Mouse (Mus musculus) spleen, adult 10 weeks (tissue): ENCODE data around the gene Efhd1. TPM values are rescaled to one million over a fixed set of nuclear protein-coding genes. Genes with fewer than 3 reads are reported as not detected.

ENCODE experiments used
- polyA plus RNA-seq: library from polyadenylated mRNA; stranded (reverse); fragments of 350-450 nt; fragmentation: Illumina TruSeq; extraction: RNeasy Lipid Tissue Mini Kit (QIAGEN cat#74804); gene quantifications from one replicate; pipeline ENCODE4 v1.2.3, GENCODE M21; 2015; ENCODE audit warnings: low replicate concordance; ENCODE audit not compliant: insufficient read depth

Efhd1 gene
- 21.4 TPM for polyA plus RNA-seq

GRCm38 (mm10) chr1:87264134-87265006 lies at the start of gene Efhd1:
TSS of gene Efhd1 (plus strand) at chr1:87264363.

GRCm38 (mm10) chr1:87326742-87327163 lies 62.6 kb downstream of the Efhd1 start, which contains the start of gene Gigyf2:
TSS of gene Gigyf2 (plus strand) at chr1:87326998.

Other genes with a start within 250 kb of the Efhd1 start
- not detected for gene Alppl2, start 174.4 kb upstream of the Efhd1 start, polyA plus RNA-seq
- gene Alpi, start 162.8 kb upstream of the Efhd1 start, polyA plus RNA-seq, result not detected
- not detected for gene Akp3, start 139.4 kb upstream of the Efhd1 start, polyA plus RNA-seq
- gene Ecel1, start 107.8 kb upstream of the Efhd1 start, polyA plus RNA-seq, result not detected
- not detected for gene Prss56, start 81.0 kb upstream of the Efhd1 start, polyA plus RNA-seq
- gene Chrnd, start 73.8 kb upstream of the Efhd1 start, polyA plus RNA-seq, result not detected
- gene Chrng, start 59.7 kb upstream of the Efhd1 start, polyA plus RNA-seq, result not detected
- gene Eif4e2, start 50.4 kb upstream of the Efhd1 start, polyA plus RNA-seq, result 89.4 TPM
- 70.9 TPM for gene Gigyf2, start 62.6 kb downstream of the Efhd1 start, polyA plus RNA-seq
- not detected for gene Kcnj13, start 130.4 kb downstream of the Efhd1 start, polyA plus RNA-seq
- gene Snorc, start 205.9 kb downstream of the Efhd1 start, polyA plus RNA-seq, result not detected
- gene Neu2, start 245.5 kb downstream of the Efhd1 start, polyA plus RNA-seq, result not detected